Mouse (Mus musculus) neural tube, embryonic 11.5 days (tissue): Measurements from ENCODE around the gene Laptm4a. TPM values are rescaled to one million over a fixed set of nuclear protein-coding genes. Genes with fewer than 3 reads are reported as not detected.

Experiments used
- ATAC-seq: fragments of 200-750 bp; cut with Nextera tagmentation; 2 replicates; pipeline ENCODE4 v1.8.0; 2017; ENCODE audit warnings: moderate number of reproducible peaks, mild to moderate bottlenecking, moderate TSS enrichment, moderate library complexity; ENCODE audit not compliant: insufficient read depth, low FRiP score, low TSS enrichment
- DNase-seq: peaks from one replicate; pipeline ENCODE4 v3.0.0-alpha.2; 2015; ENCODE audit warnings: low spot score
- H3K27ac ChIP-seq: fragments of 300-500 bp; sonication (generic); 2 replicates; pipeline ENCODE4 v1.5.1; 2014; ENCODE audit warnings: low read depth, mild to moderate bottlenecking, low read length
- H3K27me3 ChIP-seq: fragments of 300-500 bp; sonication (generic); 2 replicates; pipeline ENCODE4 v1.6.1; 2014; ENCODE audit warnings: mild to moderate bottlenecking, low read length, mixed read lengths; ENCODE audit not compliant: control insufficient read depth, insufficient read depth
- H3K36me3 ChIP-seq: fragments of 300-500 bp; sonication (generic); 2 replicates; pipeline ENCODE4 v1.6.1; 2014; ENCODE audit warnings: mild to moderate bottlenecking, low read length, moderate library complexity, mixed read lengths; ENCODE audit not compliant: control insufficient read depth, insufficient read depth
- H3K4me1 ChIP-seq: fragments of 300-500 bp; sonication (generic); 2 replicates; pipeline ENCODE4 v1.6.1; 2014; ENCODE audit warnings: low read length, mixed read lengths; ENCODE audit not compliant: control insufficient read depth, insufficient read depth
- H3K4me2 ChIP-seq: fragments of 300-500 bp; sonication (generic); 2 replicates; pipeline ENCODE4 v1.6.1; 2014; ENCODE audit warnings: low read depth, mild to moderate bottlenecking, moderate library complexity
- H3K4me3 ChIP-seq: fragments of 300-500 bp; sonication (generic); 2 replicates; pipeline ENCODE4 v1.5.1; 2014; ENCODE audit warnings: low read depth, low read length
- H3K9ac ChIP-seq: fragments of 300-500 bp; sonication (generic); 2 replicates; pipeline ENCODE4 v1.6.1; 2014; ENCODE audit warnings: mild to moderate bottlenecking, low read length
- H3K9me3 ChIP-seq: fragments of 300-500 bp; sonication (generic); 2 replicates; pipeline ENCODE4 v1.6.1; 2016; ENCODE audit warnings: low read length; ENCODE audit not compliant: control insufficient read depth
- WGBS: fragments of 180-500 bp; shearing (Covaris S2); extraction: QIAGEN DNeasy Blood & Tissue Kit; methylation state at CpG from one replicate; pipeline ENCODE4 v1.1.7; 2014; 5-methylcytosine and 5-hydroxymethylcytosine counted together
- polyA plus RNA-seq: library from polyadenylated mRNA; unstranded; fragments of >200 nt; fragmentation: Nextera tagmentation; extraction: Ambion mirVana; gene quantifications from 2 replicates; pipeline ENCODE4 v1.2.1, GENCODE M21; 2014

Laptm4a gene
- polyA plus RNA-seq, 1 experiment from 2014 or later = 166 TPM

GRCm38 (mm10) chr12:8900107-8900698, 21.3 kb upstream of the Laptm4a start:
- Histone ChIP-seq H3K9me3 (no peaks in the 10 kb centered on the region), H3K4me1 (peaks cover 16% of the 10 kb centered on the region; the same call in 1 of the 2 replicates), H3K27ac (no peak overlapping the region), H3K27me3 (no peaks in the 10 kb centered on the region), H3K36me3 (no peaks in the 10 kb centered on the region), H3K4me2 (no peak overlapping the region), H3K9ac (no peak overlapping the region), H3K4me3 (no peak overlapping the region)
- 20% methylated on average over 4 of the region's 4 CpGs for WGBS
- ATAC-seq (no peak), DNase-seq (no peak)

GRCm38 (mm10) chr12:8900919-8901663, 20.4 kb upstream of the Laptm4a start:
- Histone ChIP-seq H3K36me3 (no peaks in the 10 kb centered on the region), H3K4me2 (no peak overlapping the region), H3K9ac (no peak overlapping the region), H3K4me3 (no peak overlapping the region), H3K27me3 (no peaks in the 10 kb centered on the region), H3K9me3 (no peaks in the 10 kb centered on the region), H3K27ac (no peak overlapping the region), H3K4me1 (peaks cover 16% of the 10 kb centered on the region; the same call in 1 of the 2 replicates)
- no peak for ATAC-seq
- WGBS = 39% methylated on average over 5 of the region's 5 CpGs
- no peak for DNase-seq

GRCm38 (mm10) chr12:8901934-8902333, 19.5 kb upstream of the Laptm4a start:
- ATAC-seq (no peak), DNase-seq (no peak)
- Histone ChIP-seq H3K4me2 (no peak overlapping the region), H3K36me3 (no peaks in the 10 kb centered on the region), H3K4me3 (no peak overlapping the region), H3K9ac (no peak overlapping the region), H3K4me1 (peaks cover 16% of the 10 kb centered on the region; the same call in 1 of the 2 replicates), H3K27me3 (no peaks in the 10 kb centered on the region), H3K27ac (no peak overlapping the region), H3K9me3 (no peaks in the 10 kb centered on the region)
- WGBS = 10% methylated on average over 2 of the region's 2 CpGs

GRCm38 (mm10) chr12:8902479-8902878, 19.0 kb upstream of the Laptm4a start:
- Histone ChIP-seq H3K9me3 (no peaks in the 10 kb centered on the region), H3K9ac (no peak overlapping the region), H3K27me3 (no peaks in the 10 kb centered on the region), H3K27ac (no peak overlapping the region), H3K4me1 (peaks cover 16% of the 10 kb centered on the region; the same call in 1 of the 2 replicates), H3K4me3 (no peak overlapping the region), H3K36me3 (no peaks in the 10 kb centered on the region), H3K4me2 (no peak overlapping the region)
- WGBS = 18% methylated on average over 3 of the region's 3 CpGs
- no peak; the same call in 1 of the 2 replicates for ATAC-seq
- DNase-seq = no peak

- H3K4me1 ChIP-seq = peaks cover 23% of the 10 kb centered on the region
- no peaks in the 10 kb centered on the region for H3K27me3 ChIP-seq
- no peaks in the 10 kb centered on the region for H3K9me3 ChIP-seq
- peak; percentile 83 for ATAC-seq
- H3K4me2 ChIP-seq = peak overlapping the region; percentile 11; the same call in 1 of the 2 replicates
- peak; percentile 75 for DNase-seq
- whole genome bisulfite sequencing = 13% methylated on average over 16 of the region's 16 CpGs
- H3K4me3 ChIP-seq = no peak overlapping the region
- no peaks in the 10 kb centered on the region for H3K36me3 ChIP-seq
- H3K9ac ChIP-seq = peak overlapping the region; percentile 54
- peak overlapping the region; percentile 87 for H3K27ac ChIP-seq
These were observed 8.4 kb upstream of the Laptm4a start for GRCm38 (mm10) chr12:8912860-8913685.

- H3K27me3 ChIP-seq = no peaks in the 10 kb centered on the region
- DNase-seq (peak; percentile 40), ATAC-seq (0 out of 2 replicates have a peak, but pooled peaks have one; percentile 42)
- H3K9me3 ChIP-seq = no peaks in the 10 kb centered on the region
- WGBS = 50% methylated on average over 9 of the region's 9 CpGs
- H3K4me2 ChIP-seq = no peak overlapping the region
- no peaks in the 10 kb centered on the region for H3K36me3 ChIP-seq
- H3K4me1 ChIP-seq = peaks cover 23% of the 10 kb centered on the region
- H3K27ac ChIP-seq = peak overlapping the region; percentile 87
- H3K4me3 ChIP-seq = no peak overlapping the region
- no peak overlapping the region for H3K9ac ChIP-seq
These were observed 7.6 kb upstream of the Laptm4a start for GRCm38 (mm10) chr12:8913701-8914340.

- 45% methylated on average over 5 of the region's 5 CpGs for WGBS
- Histone ChIP-seq H3K4me2 (no peak overlapping the region), H3K27me3 (no peaks in the 10 kb centered on the region), H3K36me3 (no peaks in the 10 kb centered on the region), H3K27ac (peak overlapping the region; percentile 49; the same call in 1 of the 2 replicates), H3K4me1 (peaks cover 23% of the 10 kb centered on the region), H3K9ac (0 out of 2 replicates have a peak overlapping the region, but pooled peaks have one; percentile 18), H3K4me3 (no peak overlapping the region), H3K9me3 (no peaks in the 10 kb centered on the region)
- ATAC-seq (no peak; the same call in 1 of the 2 replicates), DNase-seq (no peak)
These were observed 5.1 kb upstream of the Laptm4a start for GRCm38 (mm10) chr12:8916378-8916777.

GRCm38 (mm10) chr12:8919231-8919630, 2.2 kb upstream of the Laptm4a start:
- Histone ChIP-seq H3K27me3 (no peaks in the 10 kb centered on the region), H3K36me3 (no peaks in the 10 kb centered on the region), H3K9ac (no peak overlapping the region), H3K4me2 (no peak overlapping the region), H3K4me3 (no peak overlapping the region), H3K4me1 (peaks cover 14% of the 10 kb centered on the region), H3K9me3 (no peaks in the 10 kb centered on the region), H3K27ac (no peak overlapping the region)
- no peak for DNase-seq
- ATAC-seq = no peak
- WGBS = 98% methylated on average over 3 of the region's 3 CpGs
